Mouse (Mus musculus) liver, postnatal 0 days (tissue): Measurements from ENCODE around the gene Washc1. TPM values are rescaled to one million over a fixed set of nuclear protein-coding genes. Genes with fewer than 3 reads are reported as not detected.
"Not testable (repeated sequence)": the region's sequence is repeated elsewhere in the genome, so short reads cannot be mapped to it uniquely, and the experiment has no call there.

Experiments
- ATAC-seq: fragments of 200-750 bp; cut with Nextera tagmentation; 2 replicates; pipeline ENCODE4 v1.8.0; 2017; ENCODE audit warnings: mild to moderate bottlenecking, moderate library complexity
- DNase-seq: peaks from one replicate; pipeline ENCODE4 v3.0.0-alpha.2; 2016
- H3K27ac ChIP-seq: fragments of 300-500 bp; sonication (generic); 2 replicates; pipeline ENCODE4 v1.5.1; 2014; ENCODE audit warnings: antibody characterized with exemption, moderate library complexity, mild to moderate bottlenecking, low read depth
- H3K27me3 ChIP-seq: fragments of 300-500 bp; sonication (generic); 2 replicates; pipeline ENCODE4 v1.6.1; 2014; ENCODE audit warnings: low read length, control low read depth, mixed read lengths; ENCODE audit not compliant: insufficient read depth
- H3K36me3 ChIP-seq: fragments of 300-500 bp; sonication (generic); replicated peaks from 2 replicates; pipeline ENCODE4 v1.6.1; 2014; ENCODE audit warnings: mild to moderate bottlenecking, control low read depth, low read length, moderate library complexity, mixed read lengths; ENCODE audit not compliant: insufficient read depth
- H3K4me1 ChIP-seq: fragments of 300-500 bp; sonication (generic); 2 replicates; pipeline ENCODE4 v1.6.1; 2014; ENCODE audit warnings: antibody characterized with exemption, mild to moderate bottlenecking, control low read depth; ENCODE audit not compliant: insufficient read depth
- H3K4me2 ChIP-seq: fragments of 300-500 bp; sonication (generic); 2 replicates; pipeline ENCODE4 v1.6.1; 2014; ENCODE audit warnings: low read depth, mild to moderate bottlenecking, low read length, moderate library complexity, mixed read lengths
- H3K4me3 ChIP-seq: fragments of 300-500 bp; sonication (generic); 2 replicates; pipeline ENCODE4 v1.5.1; 2014; ENCODE audit warnings: low read depth, low read length
- H3K9ac ChIP-seq: fragments of 300-500 bp; sonication (generic); replicated peaks from 2 replicates; pipeline ENCODE4 v1.6.1; 2014; ENCODE audit warnings: mild to moderate bottlenecking, moderate library complexity
- H3K9me3 ChIP-seq: fragments of 300-500 bp; sonication (generic); 2 replicates; pipeline ENCODE4 v1.6.1; 2016; ENCODE audit warnings: mild to moderate bottlenecking, control low read depth, low read length, mixed read lengths
- CTCF ChIP-seq: sonication (generic); IDR thresholded peaks from 2 replicates; pipeline ENCODE4 v1.5.1; 2016; ENCODE audit warnings: antibody characterized with exemption, low read depth
- EP300 ChIP-seq: IDR thresholded peaks from 2 replicates; pipeline ENCODE4 v1.6.1; 2016; ENCODE audit warnings: antibody characterized with exemption, low read depth, mild to moderate bottlenecking
- WGBS: fragments of 180-500 bp; shearing (Covaris S2); extraction: QIAGEN DNeasy Blood & Tissue Kit; methylation state at CpG from one replicate; pipeline ENCODE4 v1.1.7; 2014; ENCODE audit not compliant: insufficient replicate concordance; 5-methylcytosine and 5-hydroxymethylcytosine counted together
- polyA plus RNA-seq: library from polyadenylated mRNA; unstranded; fragments of >200 nt; fragmentation: Nextera tagmentation; extraction: Ambion mirVana; gene quantifications from 2 replicates; pipeline ENCODE4 v1.2.1, GENCODE M21; 2015

The Washc1 gene
- 12.0 and 13.2 TPM in 2 replicates for polyA plus RNA-seq

DNA sequence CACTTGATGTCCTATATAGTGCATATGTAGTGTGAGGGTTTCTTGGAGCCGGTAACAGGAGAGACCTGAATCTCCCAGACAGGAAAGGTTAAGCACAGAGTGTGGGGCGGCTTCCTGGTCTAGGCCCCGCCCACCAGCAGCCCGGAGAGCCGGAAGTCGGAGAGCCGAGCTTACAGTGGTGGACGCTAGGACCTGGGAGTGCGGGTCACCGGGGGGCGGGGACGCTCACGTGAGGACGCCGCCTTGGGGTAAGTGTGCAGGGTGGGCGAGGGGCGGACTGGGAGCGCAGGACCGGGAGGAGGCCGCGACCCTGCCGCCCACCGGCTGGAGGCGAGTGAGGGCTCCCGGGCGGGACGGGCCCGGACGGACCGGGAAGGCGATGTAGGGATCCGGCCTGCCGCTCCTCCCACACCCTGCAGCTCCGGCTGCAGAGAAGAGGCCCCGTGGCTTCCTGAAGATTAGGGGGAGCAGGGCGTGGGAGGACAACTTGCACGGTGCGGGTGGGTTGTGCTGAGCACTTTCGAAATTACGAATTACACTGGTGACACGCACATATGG lies at the start of gene Washc1:
Washc1 (plus strand) TSS at position 144 of the 558 bp plus-strand sequence.
- DNase-seq = peak; percentile 95
- peak; percentile 98 for ATAC-seq
- TF ChIP-seq EP300 (no peak), CTCF (peak; percentile 20; the same call in 1 of the 2 replicates)
- H3K9me3 ChIP-seq = no peaks in the 10 kb centered on the region
- peaks cover 21% of the 10 kb centered on the region for H3K36me3 ChIP-seq
- H3K4me3 ChIP-seq = peak within 1 kb of the TSS; percentile 94
- no peaks in the 10 kb centered on the region for H3K27me3 ChIP-seq
- H3K27ac ChIP-seq = peak within 1 kb of the TSS; percentile 81
- H3K4me1 ChIP-seq = peaks cover 26% of the 10 kb centered on the region
- under 1% methylated on average over 38 of the region's 41 CpGs for WGBS
- H3K4me2 ChIP-seq = peak within 1 kb of the TSS; percentile 68
- peak within 1 kb of the TSS; percentile 81 for H3K9ac ChIP-seq

DNA sequence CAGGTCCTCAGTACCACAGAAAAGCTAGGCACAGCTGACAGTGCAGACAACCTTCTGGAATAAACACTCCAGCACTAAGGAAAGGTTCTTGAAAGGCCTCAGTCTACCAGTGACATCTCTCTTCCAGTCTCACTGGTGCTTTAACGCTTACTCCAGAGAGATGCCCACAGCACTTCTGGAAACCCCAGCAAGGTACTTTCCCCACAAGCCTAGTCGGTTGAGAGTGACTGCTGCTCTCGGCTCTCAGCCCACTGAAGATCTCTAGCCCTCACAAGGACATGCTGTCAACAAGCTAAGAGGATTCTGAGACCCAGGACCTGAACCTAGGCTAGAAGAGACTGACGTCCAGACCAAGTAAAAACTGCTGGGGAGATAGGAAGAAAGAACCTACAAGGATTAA lies 46.2 kb upstream of the Washc1 start:
- Histone ChIP-seq H3K9me3 (no peaks in the 10 kb centered on the region), H3K27me3 (no peaks in the 10 kb centered on the region)
- 72% methylated on average over 4 of the region's 4 CpGs for WGBS

DNA sequence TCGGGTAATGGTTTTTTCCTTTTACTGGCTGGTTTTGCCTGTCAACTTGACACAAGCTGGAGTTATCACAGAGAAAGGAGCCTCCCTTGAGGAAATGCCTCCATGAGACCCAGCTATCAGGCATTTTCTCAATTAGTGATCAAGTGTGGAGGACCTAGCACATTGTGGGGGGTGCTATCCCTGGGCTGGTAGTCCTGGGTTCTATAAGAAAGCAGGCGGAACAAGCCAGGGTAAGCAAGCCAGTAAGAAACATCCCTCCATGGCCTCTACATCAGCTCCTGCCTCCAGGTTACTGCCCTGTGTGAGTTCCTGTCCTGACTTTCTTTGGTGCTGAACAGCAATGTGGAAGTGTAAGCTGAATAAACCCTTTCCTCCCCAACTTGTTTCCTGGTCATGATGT lies 42.3 kb upstream of the Washc1 start:
- not testable (repeated sequence) for DNase-seq, H3K27me3 ChIP-seq, H3K27ac ChIP-seq, ATAC-seq, H3K9ac ChIP-seq, H3K4me1 ChIP-seq, H3K4me3 ChIP-seq, H3K4me2 ChIP-seq, H3K9me3 ChIP-seq, H3K36me3 ChIP-seq
- 84% methylated on average over 2 of the region's 2 CpGs for WGBS

More for the DNA sequence above, 46.2 kb upstream of the Washc1 start:
- ATAC-seq = no peak
- H3K36me3 ChIP-seq = no peaks in the 10 kb centered on the region
- no peak overlapping the region for H3K4me3 ChIP-seq
- H3K4me2 ChIP-seq = no peak overlapping the region
- H3K4me1 ChIP-seq = no peaks in the 10 kb centered on the region
- no peak overlapping the region for H3K9ac ChIP-seq
- TF ChIP-seq EP300 (no peak), CTCF (no peak)
- no peak overlapping the region for H3K27ac ChIP-seq
- DNase-seq = no peak

DNA sequence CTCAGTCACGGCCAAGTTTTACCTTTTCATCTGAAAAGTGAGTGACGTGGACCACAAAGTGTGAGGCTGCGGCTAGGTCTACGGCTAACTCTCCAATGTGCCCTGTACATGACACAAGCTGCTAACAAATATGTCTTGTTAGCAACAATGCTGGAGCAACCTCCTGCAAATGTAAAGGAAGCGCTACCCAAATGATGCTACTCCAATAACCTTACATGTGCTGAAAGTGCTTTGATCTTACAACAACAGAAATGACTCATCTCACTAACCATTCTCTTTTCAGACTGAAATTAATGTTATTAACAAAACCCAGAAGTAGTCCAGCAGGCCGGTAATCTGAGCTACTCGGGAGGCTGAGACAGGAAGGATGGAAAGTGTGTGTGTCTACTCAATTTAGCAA lies 37.4 kb upstream of the Washc1 start:
- Histone ChIP-seq H3K36me3 (no peaks in the 10 kb centered on the region), H3K9me3 (no peaks in the 10 kb centered on the region), H3K27ac (no peak overlapping the region), H3K4me3 (no peak overlapping the region), H3K4me2 (no peak overlapping the region), H3K27me3 (no peaks in the 10 kb centered on the region), H3K9ac (no peak overlapping the region), H3K4me1 (peaks cover 6% of the 10 kb centered on the region; the same call in 1 of the 2 replicates)
- ATAC-seq = no peak
- 80% methylated on average over 7 of the region's 7 CpGs for WGBS
- TF ChIP-seq EP300 = no peak
- no peak for TF ChIP-seq CTCF
- no peak for DNase-seq

DNA sequence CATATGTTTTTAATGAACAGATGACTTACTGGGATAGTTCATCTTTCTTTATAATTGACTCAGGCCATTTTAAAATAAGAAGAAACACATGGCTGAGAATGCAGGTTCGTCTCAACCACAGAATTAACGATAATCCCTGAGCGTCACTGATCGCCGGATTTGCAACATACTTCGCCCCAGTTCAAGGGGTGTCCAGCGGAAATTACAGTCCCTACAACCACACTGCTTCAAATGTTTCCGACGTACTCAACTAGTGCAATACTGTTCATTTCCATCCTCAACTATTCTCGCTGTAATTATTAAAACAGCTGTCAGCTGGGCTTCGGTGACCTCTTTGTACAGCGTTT lies 35.5 kb upstream of the Washc1 start:
- Histone ChIP-seq H3K27me3 (no peaks in the 10 kb centered on the region), H3K9me3 (no peaks in the 10 kb centered on the region), H3K27ac (peak overlapping the region; percentile 98), H3K9ac (peak overlapping the region; percentile 82), H3K4me1 (peaks cover 6% of the 10 kb centered on the region; the same call in 1 of the 2 replicates), H3K4me3 (peak overlapping the region; percentile 88), H3K36me3 (peaks cover 13% of the 10 kb centered on the region), H3K4me2 (peak overlapping the region; percentile 79)
- DNase-seq = peak; percentile 23
- ATAC-seq = no peak
- WGBS = 4% methylated on average over 12 of the region's 12 CpGs
- TF ChIP-seq EP300 = no peak
- no peak for TF ChIP-seq CTCF

DNA sequence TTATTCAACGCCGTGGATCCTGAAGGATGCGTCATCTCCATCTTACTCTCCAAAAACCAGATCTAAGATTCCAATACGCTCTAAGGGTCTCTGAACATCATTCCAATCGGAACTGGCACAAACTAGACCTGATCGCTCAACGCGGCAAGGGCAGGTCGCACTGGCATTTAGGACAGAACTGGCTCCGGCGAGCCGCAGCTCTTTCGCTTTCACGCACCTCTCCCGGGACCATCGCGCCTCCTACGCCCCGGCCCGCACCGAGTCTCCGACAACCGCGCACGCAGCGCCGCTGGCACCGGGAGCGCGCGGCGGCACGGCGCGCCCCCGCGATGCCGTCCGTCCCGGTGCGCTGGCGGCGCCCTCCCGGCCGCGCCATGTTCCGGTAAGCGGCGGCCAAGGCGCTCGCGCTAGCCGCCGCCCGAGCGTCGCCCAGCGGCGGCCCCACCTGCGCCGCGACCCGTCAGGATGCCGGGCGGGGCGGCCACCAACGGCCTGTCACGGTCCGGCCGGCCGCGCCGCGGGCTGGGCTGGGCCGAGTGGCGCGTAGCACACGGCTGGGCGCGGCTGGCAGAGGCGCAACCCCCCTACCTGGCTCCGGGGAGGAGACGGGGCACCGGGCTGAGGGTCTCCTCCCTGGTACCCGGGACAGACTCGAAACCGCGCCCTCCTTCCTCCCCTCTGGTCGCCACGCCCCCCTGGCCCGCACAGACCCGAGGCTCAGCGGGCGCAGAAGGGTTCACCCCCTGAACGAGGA lies 35.0 kb upstream of the Washc1 start:
- peak overlapping the region; percentile 88 for H3K4me3 ChIP-seq
- peak; percentile 76 for ATAC-seq
- no peaks in the 10 kb centered on the region for H3K9me3 ChIP-seq
- H3K4me1 ChIP-seq = peaks cover 6% of the 10 kb centered on the region; the same call in 1 of the 2 replicates
- H3K4me2 ChIP-seq = peak overlapping the region; percentile 79
- TF ChIP-seq EP300 = no peak
- no peak for TF ChIP-seq CTCF
- DNase-seq = peak; percentile 61
- 1% methylated on average over 60 of the region's 95 CpGs for WGBS
- H3K9ac ChIP-seq = peak overlapping the region; percentile 82
- no peaks in the 10 kb centered on the region for H3K27me3 ChIP-seq
- H3K36me3 ChIP-seq = peaks cover 16% of the 10 kb centered on the region
- H3K27ac ChIP-seq = peak overlapping the region; percentile 98
